Mouse (Mus musculus) cerebellum, adult 9-10 months (tissue): Measurements from ENCODE around the gene Tgds.
"Not testable (repeated sequence)": the region's sequence is repeated elsewhere in the genome, so short reads cannot be mapped to it uniquely, and the experiment has no call there.

ENCODE experiments used
- DNase-seq: peaks from one replicate; pipeline ENCODE4 v3.0.0; 2022

Tgds gene

GRCm38 (mm10) chr14:118132642-118132977 lies at the start of gene Tgds:
Tgds (minus strand) TSS chr14:118132755.
- peak; percentile 99 for DNase-seq

GRCm38 (mm10) chr14:118180711-118181177 lies 48.2 kb upstream of the Tgds start:
- peak; percentile 66 for DNase-seq

GRCm38 (mm10) chr14:118180117-118180557 lies 47.6 kb upstream of the Tgds start:
- DNase-seq: peak; percentile 63

GRCm38 (mm10) chr14:118179701-118180100 lies 47.1 kb upstream of the Tgds start:
- DNase-seq: no peak

GRCm38 (mm10) chr14:118179251-118179650 lies 46.7 kb upstream of the Tgds start:
- DNase-seq: no peak

GRCm38 (mm10) chr14:118175694-118176085 lies 43.1 kb upstream of the Tgds start:
- no peak for DNase-seq

GRCm38 (mm10) chr14:118175071-118175693 lies 42.6 kb upstream of the Tgds start:
- no peak for DNase-seq

- DNase-seq: no peak
Observed at GRCm38 (mm10) chr14:118173590-118174203, 41.1 kb upstream of the Tgds start.

- DNase-seq: no peak
Observed at GRCm38 (mm10) chr14:118168776-118169175, 36.2 kb upstream of the Tgds start.

GRCm38 (mm10) chr14:118162640-118163039 lies 30.1 kb upstream of the Tgds start:
- DNase-seq: no peak

- DNase-seq: no peak
Observed at GRCm38 (mm10) chr14:118161751-118162150, 29.2 kb upstream of the Tgds start.

- peak; percentile 58 for DNase-seq
Observed at GRCm38 (mm10) chr14:118157146-118157545, 24.6 kb upstream of the Tgds start.

GRCm38 (mm10) chr14:118156740-118157139 lies 24.2 kb upstream of the Tgds start:
- no peak for DNase-seq

- DNase-seq: not testable (repeated sequence)
Observed at GRCm38 (mm10) chr14:118156056-118156455, 23.5 kb upstream of the Tgds start.

- DNase-seq: no peak
Observed at GRCm38 (mm10) chr14:118152294-118152651, 19.7 kb upstream of the Tgds start.

GRCm38 (mm10) chr14:118151651-118152293 lies 19.2 kb upstream of the Tgds start:
- no peak for DNase-seq

- no peak for DNase-seq
Observed at GRCm38 (mm10) chr14:118150656-118151551, 18.3 kb upstream of the Tgds start.

- no peak for DNase-seq
Observed at GRCm38 (mm10) chr14:118148554-118148953, 16.0 kb upstream of the Tgds start.

GRCm38 (mm10) chr14:118148046-118148445 lies 15.5 kb upstream of the Tgds start:
- no peak for DNase-seq

- no peak for DNase-seq
Observed at GRCm38 (mm10) chr14:118142283-118142682, 9.7 kb upstream of the Tgds start.

GRCm38 (mm10) chr14:118137487-118137886 lies 4.9 kb upstream of the Tgds start:
- peak; percentile 63 for DNase-seq

GRCm38 (mm10) chr14:118136744-118137452 lies 4.3 kb upstream of the Tgds start, which contains the start of gene Gpr180:
Gpr180 (plus strand) TSS chr14:118137158.
- DNase-seq: peak; percentile 98
